Mouse (Mus musculus) E14TG2a.4 (cell line): ENCODE measurements around the gene Ccdc77.

Experiments
- CTCF ChIP-seq: conservative IDR thresholded peaks from 2 replicates; pipeline ENCODE4 v1.5.1; 2014; ENCODE audit warnings: low read length
- NANOG ChIP-seq: IDR thresholded peaks from 2 replicates; pipeline ENCODE4 v1.6.1; 2014; ENCODE audit warnings: borderline replicate concordance, low read length, mixed read lengths
- POU5F1 ChIP-seq: IDR thresholded peaks from 2 replicates; pipeline ENCODE4 v1.6.1; 2014; ENCODE audit warnings: low read length, borderline replicate concordance

- TF ChIP-seq CTCF (no peak), POU5F1 (no peak), NANOG (no peak)
Measured at GRCm38 (mm10) chr6:120403936-120404335, 39.8 kb upstream of the Ccdc77 start.
